Mouse (Mus musculus) heart, adult 2 months (tissue): Measurements from ENCODE around the gene Rnaset2a.
"Not testable (repeated sequence)": the region's sequence is repeated elsewhere in the genome, so short reads cannot be mapped to it uniquely, and the experiment has no call there.

ENCODE experiments used
- CTCF ChIP-seq: fragments of 200-600 bp; IDR thresholded peaks from 2 replicates; pipeline ENCODE4 v1.8.1; 2022; ENCODE audit warnings: antibody characterized with exemption, mild to moderate bottlenecking, moderate library complexity
- EP300 ChIP-seq: fragments of 200-500 bp; IDR thresholded peaks from 2 replicates; pipeline ENCODE4 v1.6.1; 2011; ENCODE audit warnings: low read depth, low read length, control low read depth; ENCODE audit not compliant: insufficient read depth
- POLR2A ChIP-seq: fragments of 200-500 bp; IDR thresholded peaks from 2 replicates; pipeline ENCODE4 v1.6.1; 2011; ENCODE audit warnings: mild to moderate bottlenecking, low read depth, low read length, control low read depth; ENCODE audit not compliant: insufficient read depth

GRCm38 (mm10) chr17:8101297-8101609 lies 46.6 kb downstream of the Rnaset2a start:
- not testable (repeated sequence) for TF ChIP-seq CTCF, EP300, POLR2A
